Mouse (Mus musculus) left cerebral cortex, postnatal 36 days (tissue): ENCODE measurements around the gene Commd3. TPM values are rescaled to one million over a fixed set of nuclear protein-coding genes. Genes with fewer than 3 reads are reported as not detected.
A peak's percentile ranks its signal among the peaks of the same experiment; 100 is the strongest.

Source experiments
- DNase-seq, 2 experiments: peaks; one replicate each; pipeline ENCODE4 v3.0.0; 2021 to 2022; ENCODE audit warnings: low spot score in 2 of 2, mixed read lengths in 1 of 2
- intact Hi-C: fragments of 180-260 bp; cut with DNase I; formaldehyde crosslinking; loops from one replicate; pipeline ENCODE4 v1.15.1; 2025
- total RNA-seq, 2 experiments: library from RNA; stranded (reverse); gene quantifications; 2 replicates each; pipeline ENCODE4 v1.2.3; 2021

Commd3 gene
- 10 to 100 TPM; 80.4 to 86.4 TPM for total RNA-seq

- DNase-seq: peak; percentile 97
- intact Hi-C loops: loop anchor here (5.0 to 10.0 kb wide), 3 partner anchors 85 to 647 kb away; no protein-coding TSS in a partner anchor
Measured at GRCm38 (mm10) chr2:18672133-18672765, at the start of gene Commd3. Commd3 (plus strand) TSS chr2:18672384.

GRCm38 (mm10) chr2:18623219-18623618 is 49.0 kb upstream of the Commd3 start:
- intact Hi-C loops: no loop called here
- DNase-seq: peak; percentile 17 to 30

- intact Hi-C loops: no loop called here
Measured at GRCm38 (mm10) chr2:18630547-18630946, 41.6 kb upstream of the Commd3 start.

DNA sequence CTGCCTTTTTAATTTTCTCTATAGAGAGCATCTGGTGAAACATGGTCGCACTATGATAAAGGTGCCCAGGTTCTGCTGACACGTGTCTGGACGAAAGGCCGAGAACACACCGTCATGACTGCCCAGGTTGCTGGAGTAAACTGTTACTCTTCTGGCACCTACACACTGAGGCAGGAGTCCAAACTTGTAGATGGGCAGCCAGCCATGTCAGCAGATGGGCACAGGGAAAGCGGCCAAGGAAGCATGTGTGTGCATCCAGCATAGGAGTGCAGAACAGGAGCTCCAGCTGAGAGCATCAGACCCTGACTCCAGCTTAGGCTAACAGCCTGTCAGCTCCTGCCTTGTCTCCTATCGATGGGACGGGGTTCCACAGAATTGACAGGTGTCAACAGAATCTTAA is 37.1 kb upstream of the Commd3 start:
- peak; percentile 87 to 89 for DNase-seq
- intact Hi-C loops: no loop called here

More at GRCm38 (mm10) chr2:18630547-18630946, 41.6 kb upstream of the Commd3 start:
- DNase-seq: no peak

DNA sequence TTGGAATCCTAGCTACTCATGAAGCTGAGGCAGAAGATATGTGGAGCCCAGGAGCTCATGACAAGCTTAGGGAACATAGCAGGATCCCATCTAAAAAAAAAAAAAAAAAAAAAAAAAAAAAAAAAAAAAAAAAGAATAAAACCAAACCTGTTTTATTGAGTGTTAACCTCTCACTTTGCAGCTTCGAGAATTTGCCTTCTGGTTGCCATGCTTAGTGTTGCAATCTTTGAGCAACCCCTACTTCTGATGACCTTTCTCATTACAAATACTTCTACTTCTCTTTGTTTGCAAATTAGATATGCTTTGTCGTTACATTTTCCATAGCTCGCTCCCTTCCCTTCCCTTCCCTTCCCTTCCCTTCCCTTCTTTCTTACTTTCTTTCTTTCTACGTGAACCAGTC is 23.6 kb upstream of the Commd3 start:
- DNase-seq: no peak
- intact Hi-C loops: no loop called here

- intact Hi-C loops: no loop called here
- no peak for DNase-seq
Measured at GRCm38 (mm10) chr2:18654821-18655220, 17.4 kb upstream of the Commd3 start.

DNA sequence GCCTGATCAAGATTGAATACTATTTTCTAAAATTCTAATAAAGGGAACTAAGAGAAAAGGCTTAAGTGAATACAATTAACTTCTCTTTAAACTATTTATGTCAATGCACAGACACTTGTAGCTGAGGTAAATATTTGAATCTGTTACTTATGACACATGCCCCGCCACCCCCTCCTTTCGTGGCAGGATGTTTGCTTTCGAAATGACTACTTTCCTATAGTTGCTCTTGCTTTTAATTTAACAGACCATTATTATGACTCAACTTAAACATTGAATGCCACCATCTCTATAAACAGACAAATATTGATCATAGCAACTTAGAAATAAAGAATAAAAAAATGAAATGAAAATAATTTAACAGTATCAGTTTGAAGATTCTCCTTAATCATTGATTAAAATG is 8.2 kb upstream of the Commd3 start:
- intact Hi-C loops: no loop called here
- DNase-seq: no peak

GRCm38 (mm10) chr2:18671041-18671440 is 1.1 kb upstream of the Commd3 start:
- intact Hi-C loops: loop anchor here (5.0 to 10.0 kb wide), 3 partner anchors 84 to 646 kb away; no protein-coding TSS in a partner anchor
- DNase-seq: no peak

DNA sequence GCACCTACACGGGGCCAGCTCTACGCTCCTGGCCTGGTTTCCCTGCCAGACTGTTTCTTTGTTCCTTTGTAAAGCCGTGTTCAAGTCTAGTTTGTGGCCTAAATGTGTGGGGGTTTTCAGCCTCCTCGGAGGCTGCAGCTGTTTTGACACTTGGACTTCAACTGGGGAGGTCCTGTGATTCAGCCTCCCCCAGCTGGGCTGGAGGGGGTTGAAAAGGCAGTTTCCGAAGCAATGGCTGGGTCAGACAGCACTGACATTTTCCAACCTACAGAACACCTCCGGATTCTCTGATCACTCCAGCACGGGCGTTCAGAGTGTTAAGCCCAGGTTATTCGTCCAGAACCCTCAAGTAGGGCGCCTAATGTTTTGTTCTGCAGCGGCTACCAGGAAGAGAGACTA is 581 bp downstream of the Commd3 start:
- intact Hi-C loops: loop anchor here (5.0 to 10.0 kb wide), 3 partner anchors 85 to 648 kb away; no protein-coding TSS in a partner anchor
- no peak for DNase-seq

- no peak for DNase-seq
- intact Hi-C loops: loop anchor here (5.0 to 10.0 kb wide), 3 partner anchors 86 to 649 kb away; no protein-coding TSS in a partner anchor
Measured at GRCm38 (mm10) chr2:18673766-18674165, 1.6 kb downstream of the Commd3 start.

- intact Hi-C loops: loop anchor here (5.0 to 10.0 kb wide), 3 partner anchors 87 to 650 kb away; no protein-coding TSS in a partner anchor
- no peak for DNase-seq
Measured at GRCm38 (mm10) chr2:18674193-18674902, 2.2 kb downstream of the Commd3 start.

- intact Hi-C loops: loop anchor here (2.0 to 10.0 kb wide), 7 partner anchors 15 to 651 kb away; partner anchors contain the start of genes 4930426L09Rik, Dnajc1 and Pip4k2a
- no peak for DNase-seq
Measured at GRCm38 (mm10) chr2:18675681-18676456, 3.7 kb downstream of the Commd3 start.

DNA sequence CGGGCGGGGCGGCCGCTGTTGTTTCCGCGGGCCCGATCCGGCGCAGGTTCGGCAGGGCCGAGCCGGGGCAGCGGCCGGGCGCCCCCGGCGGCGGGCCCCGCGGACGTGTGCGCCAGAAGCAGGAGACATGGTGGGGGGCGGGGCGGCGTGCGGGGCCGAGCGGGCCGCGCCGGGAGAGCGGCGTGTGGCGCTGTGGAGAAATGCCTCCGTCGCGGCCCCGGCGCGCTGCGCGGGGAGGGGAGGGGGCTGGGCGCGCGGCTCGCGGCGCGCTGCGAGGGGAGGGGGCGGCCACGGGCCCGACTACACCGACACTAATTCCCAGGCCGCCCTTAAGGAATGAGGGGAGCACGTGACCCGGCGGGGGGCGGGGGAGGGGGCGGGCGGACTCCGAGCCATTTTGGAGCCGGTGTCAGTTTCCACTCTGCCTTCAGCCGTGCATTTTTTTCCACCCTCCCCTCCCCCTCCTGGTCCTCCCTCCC is 4.3 kb downstream of the Commd3 start:
- intact Hi-C loops: loop anchor here (2.0 to 10.0 kb wide), 7 partner anchors 14 to 652 kb away; partner anchors contain the start of genes 4930426L09Rik, Dnajc1 and Pip4k2a
- DNase-seq: peak in 1 of 2 experiments; percentile 80

GRCm38 (mm10) chr2:18676936-18677491 is 4.8 kb downstream of the Commd3 start, which contains the start of gene Bmi1:
Bmi1 (plus strand) TSS chr2:18677018.
- intact Hi-C loops: loop anchor here (2.0 to 10.0 kb wide), 7 partner anchors 14 to 652 kb away; partner anchors contain the start of genes 4930426L09Rik, Dnajc1 and Pip4k2a
- peak; percentile 70 to 76 for DNase-seq

DNA sequence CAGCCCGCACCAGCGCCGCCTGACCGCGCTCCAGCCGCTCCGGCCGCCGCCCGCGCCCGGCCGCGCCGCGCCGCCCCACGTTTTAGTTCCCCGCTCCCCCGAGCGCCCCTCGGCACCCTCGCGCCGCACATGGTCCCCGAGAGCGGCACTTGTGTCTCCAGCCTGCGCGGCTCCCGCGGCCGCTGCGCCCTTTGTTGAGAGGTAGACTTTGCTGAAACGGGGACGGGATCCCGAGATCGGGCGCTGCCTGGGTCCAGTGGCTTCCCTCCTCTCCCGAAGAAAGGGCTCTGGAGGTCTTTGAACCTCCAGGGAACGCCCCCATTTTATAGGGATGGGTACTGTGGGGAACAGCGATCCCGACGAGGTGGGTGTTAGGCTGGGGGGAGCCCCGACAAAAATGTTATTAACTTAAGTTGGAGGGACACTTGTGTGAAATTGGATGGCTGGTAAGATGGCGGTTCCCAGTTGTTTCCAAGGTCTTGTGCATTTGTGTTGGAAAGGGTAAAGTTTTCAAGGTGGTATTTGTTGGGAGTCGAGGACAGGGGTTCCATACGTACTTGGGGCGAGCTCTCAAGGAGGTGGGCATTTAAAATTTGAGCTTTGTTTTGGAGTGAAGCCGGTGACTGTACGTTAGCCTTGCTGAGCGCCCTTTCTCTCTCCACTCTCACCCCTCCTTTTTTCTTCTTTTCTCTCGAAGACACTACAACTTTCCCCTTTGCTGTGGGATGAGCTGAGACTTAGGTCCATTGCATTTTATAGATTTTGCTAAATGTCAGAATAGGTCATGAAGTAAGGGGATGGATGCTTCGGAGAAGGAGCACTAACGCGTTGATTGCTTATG is 5.7 kb downstream of the Commd3 start:
- intact Hi-C loops: loop anchor here (2.0 to 10.0 kb wide), 7 partner anchors 13 to 653 kb away; partner anchors contain the start of genes 4930426L09Rik, Dnajc1 and Pip4k2a
- peak; percentile 48 to 58 for DNase-seq

DNA sequence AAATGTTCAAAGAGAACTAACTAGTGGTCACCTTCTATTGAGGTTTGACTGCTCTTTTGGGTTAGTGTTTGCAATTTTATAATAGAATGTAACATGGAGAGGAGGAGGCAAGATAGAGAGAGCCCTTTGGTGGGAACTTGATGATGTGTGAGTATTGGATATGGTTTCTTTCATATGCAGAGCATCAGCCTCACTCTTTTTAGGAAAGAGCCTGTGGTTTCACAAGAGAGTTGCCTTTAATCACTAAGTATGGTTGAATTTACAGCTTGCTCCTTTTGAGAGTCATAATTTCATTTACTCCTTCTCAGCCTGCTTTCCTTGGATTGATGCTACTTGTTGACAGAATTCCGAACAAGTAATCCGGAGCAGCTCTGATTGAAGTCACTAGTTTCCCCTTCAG is 7.5 kb downstream of the Commd3 start:
- DNase-seq: no peak
- intact Hi-C loops: loop anchor here (5.0 to 10.0 kb wide), 6 partner anchors 72 to 655 kb away; partner anchors contain the start of genes 4930426L09Rik, Dnajc1 and Pip4k2a

GRCm38 (mm10) chr2:18680501-18680900 is 8.3 kb downstream of the Commd3 start:
- DNase-seq: no peak
- intact Hi-C loops: no loop called here

DNA sequence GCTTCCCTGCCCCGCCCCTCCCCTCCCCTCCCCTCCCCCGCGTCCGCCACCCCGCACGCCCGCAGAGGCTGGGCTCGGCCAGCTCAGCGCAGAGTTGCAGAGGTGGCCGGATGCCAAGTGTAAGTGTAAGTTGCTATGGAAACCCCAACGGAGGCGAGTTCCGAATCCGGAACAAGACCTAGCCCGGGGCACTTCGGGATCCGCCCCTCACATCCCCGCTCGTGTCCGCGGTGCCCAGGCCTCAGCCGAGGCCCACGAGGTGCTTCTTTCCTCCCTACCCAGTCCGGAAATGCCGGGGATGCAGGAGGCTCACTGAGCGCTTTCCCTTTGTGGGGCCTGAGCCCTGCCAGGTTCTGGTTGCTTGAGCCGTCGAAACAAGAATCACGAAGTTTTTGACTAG is 8.8 kb downstream of the Commd3 start:
- intact Hi-C loops: no loop called here
- DNase-seq: peak; percentile 62 to 65
